Mouse (Mus musculus): ENCODE results near the gene Fam240b.

GRCm38 (mm10) chr13:64507361-64507760 is 9.8 kb upstream of the Fam240b start:
- no peak for TF ChIP-seq CTCF (IDR thresholded peaks at IDR 0.05; ENCODE audit: low read depth)
- no peak for TF ChIP-seq EP300 (IDR thresholded peaks at IDR 0.05; ENCODE audit: low read depth)

Measured in liver, embryonic 14.5 days (tissue).